Mouse (Mus musculus): ENCODE measurements around the gene Rps2.

- TF ChIP-seq POLR2A (IDR thresholded peaks at IDR 0.05; ENCODE audit: control insufficient read depth, low read depth, low read length) (no peak), CTCF (IDR thresholded peaks at IDR 0.05; ENCODE audit: control insufficient read depth, insufficient read depth, insufficient replicate concordance, low read depth, low read length) (peak; percentile 46; the same call in 1 of the 2 replicates)
Measured at GRCm38 (mm10) chr17:24676187-24676586, 41.7 kb upstream of the Rps2 start.

Data from testis, adult 2 months (tissue).